Mouse (Mus musculus): ENCODE results near the gene Frem1.

- TF ChIP-seq CTCF (IDR thresholded peaks at IDR 0.05; ENCODE audit: control insufficient read depth, insufficient read depth, insufficient replicate concordance, low read depth, low read length) (no peak), POLR2A (IDR thresholded peaks at IDR 0.05; ENCODE audit: control insufficient read depth, low read depth, low read length) (no peak)
Observed at GRCm38 (mm10) chr4:82872548-82872947, 179.6 kb downstream of the Frem1 start.

Measured in testis, adult 2 months (tissue).